Comparison of ENCODE assay signal across 14 mouse cellular contexts in the genomic region with DNA sequence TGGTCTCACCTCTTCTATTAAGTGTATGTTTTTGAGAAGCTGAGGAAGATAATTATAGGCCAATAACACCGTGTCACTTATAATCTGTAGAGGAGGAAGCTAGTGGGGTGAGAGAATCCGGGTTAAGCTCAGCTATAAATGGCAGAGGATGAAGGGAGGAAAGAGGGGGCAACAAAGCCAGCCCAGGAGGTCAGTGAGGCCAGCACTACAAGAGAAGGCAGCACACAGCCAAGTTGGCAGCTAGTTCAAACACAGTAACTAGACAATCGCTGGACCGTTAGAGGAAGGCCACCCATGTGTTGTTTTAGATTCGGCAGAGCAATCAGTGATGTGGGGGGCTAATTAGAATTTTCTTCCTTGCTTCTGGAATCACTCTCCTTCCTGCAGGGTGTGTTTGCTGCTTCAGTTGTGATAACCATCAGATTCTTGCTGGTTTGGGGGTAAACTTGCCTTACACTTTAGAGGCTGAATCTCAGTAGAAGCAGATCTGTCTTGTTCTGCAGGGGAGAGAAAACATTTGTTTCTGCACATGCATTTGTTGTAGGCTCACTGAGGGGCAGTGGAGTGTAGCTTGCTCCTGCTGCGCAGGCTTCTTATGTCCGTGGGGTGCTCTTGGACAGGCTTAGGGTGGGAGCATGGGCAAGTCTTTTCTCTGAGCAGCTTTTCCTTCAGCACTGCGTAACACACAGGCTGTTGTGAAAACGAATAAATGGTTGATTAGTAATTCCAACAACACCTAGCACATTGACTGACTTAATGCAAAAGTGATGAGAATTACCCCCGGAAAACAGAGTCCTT. TPM values are rescaled to one million over a fixed set of nuclear protein-coding genes. Genes with fewer than 3 reads are reported as not detected.
DNase-seq lines count a peak whose midpoint lies in the region; ATAC-seq and TF ChIP-seq lines count a peak whose summit lies in the region.
"Had no signal": no experiment of that assay in that cellular context is flagged by ENCODE, and none has a peak within 500 bp of the region (broad histone marks: within the 10 kb centered on the region; RNA-seq: fewer than 3 reads in every experiment).

No protein-coding gene starts in this region.

- no peaks in the 10 kb centered on the region for H3K27me3 ChIP-seq in embryonic facial prominence, embryonic 13.5 days
- H3K27me3 ChIP-seq in embryonic facial prominence, embryonic 10.5 days (replicated peaks; ENCODE audit: low read depth, poor library complexity, severe bottlenecking): no peaks in the 10 kb centered on the region
- no peaks in the 10 kb centered on the region for H3K27me3 ChIP-seq in kidney, postnatal 0 days (ENCODE audit: insufficient read depth, low read length)
- H3K27me3 ChIP-seq in kidney, adult 2 months (replicated peaks; ENCODE audit: control insufficient read depth, insufficient read depth, low read length): no peaks in the 10 kb centered on the region
- H3K27me3 ChIP-seq in neural tube, embryonic 13.5 days: no peaks in the 10 kb centered on the region
- H3K27me3 ChIP-seq: liver, embryonic 13.5 days had no signal

- H3K4me2 ChIP-seq in embryonic facial prominence, embryonic 13.5 days: no peak overlapping the region
- no peak overlapping the region for H3K4me2 ChIP-seq in kidney, postnatal 0 days (ENCODE audit: low read length)
- no peak overlapping the region for H3K4me2 ChIP-seq in neural tube, embryonic 13.5 days
- H3K4me2 ChIP-seq: heart, embryonic 11.5 days; liver, embryonic 13.5 days had no signal

- 67% methylated on average over 10 of the region's 10 CpGs for WGBS in embryonic facial prominence, embryonic 13.5 days
- WGBS in embryonic facial prominence, embryonic 10.5 days: 68% methylated on average over 10 of the region's 10 CpGs
- 36% methylated on average over 10 of the region's 10 CpGs for WGBS in kidney, postnatal 0 days
- WGBS in kidney, adult 2 months: 36% methylated on average over 10 of the region's 10 CpGs
- 61% methylated on average over 10 of the region's 10 CpGs for WGBS in neural tube, embryonic 13.5 days

- no peak overlapping the region for H3K27ac ChIP-seq in embryonic facial prominence, embryonic 13.5 days
- no peak overlapping the region for H3K27ac ChIP-seq in embryonic facial prominence, embryonic 10.5 days (replicated peaks)
- H3K27ac ChIP-seq in kidney, postnatal 0 days: no peak overlapping the region
- no peak overlapping the region for H3K27ac ChIP-seq in kidney, adult 2 months (ENCODE audit: insufficient read depth, low read depth, low read length)
- peak overlapping the region; percentile 24; the same call in 1 of the 2 replicates for H3K27ac ChIP-seq in neural tube, embryonic 13.5 days (replicated peaks)
- H3K27ac ChIP-seq: liver, embryonic 13.5 days had no signal

- no peak for DNase-seq in embryonic facial prominence, embryonic 10.5 days (ENCODE audit: low spot score)
- DNase-seq in kidney, postnatal 0 days (ENCODE audit: low spot score): peak; percentile 19
- DNase-seq in kidney, adult 2 months: no peak
- DNase-seq in neural tube, embryonic 10.5 days (ENCODE audit: extremely low spot score, low spot score): no peak
- DNase-seq: cerebellum, adult 11 months; gastrocnemius, postnatal 36 days; liver, embryonic 13.5 days; right cerebral cortex, postnatal 25 days; thymus, postnatal 36 days had no signal

- H3K9ac ChIP-seq in embryonic facial prominence, embryonic 13.5 days: 0 out of 2 replicates have a peak overlapping the region, but pooled peaks have one; percentile 32
- H3K9ac ChIP-seq in kidney, postnatal 0 days (ENCODE audit: low read depth, low read length): no peak overlapping the region
- H3K9ac ChIP-seq in neural tube, embryonic 13.5 days: no peak overlapping the region
- H3K9ac ChIP-seq: liver, embryonic 13.5 days had no signal

- H3K9me3 ChIP-seq in embryonic facial prominence, embryonic 13.5 days: no peaks in the 10 kb centered on the region
- H3K9me3 ChIP-seq in embryonic facial prominence, embryonic 10.5 days: no peaks in the 10 kb centered on the region
- H3K9me3 ChIP-seq in kidney, postnatal 0 days (replicated peaks; ENCODE audit: low read length): no peaks in the 10 kb centered on the region
- no peaks in the 10 kb centered on the region for H3K9me3 ChIP-seq in neural tube, embryonic 13.5 days
- H3K9me3 ChIP-seq: liver, embryonic 13.5 days had no signal

- H3K36me3 ChIP-seq in embryonic facial prominence, embryonic 13.5 days: no peaks in the 10 kb centered on the region
- no peaks in the 10 kb centered on the region for H3K36me3 ChIP-seq in embryonic facial prominence, embryonic 10.5 days (replicated peaks)
- no peaks in the 10 kb centered on the region for H3K36me3 ChIP-seq in kidney, postnatal 0 days (ENCODE audit: insufficient read depth, low read length)
- H3K36me3 ChIP-seq in kidney, adult 2 months (ENCODE audit: control insufficient read depth, insufficient read depth, low read length): no peaks in the 10 kb centered on the region
- H3K36me3 ChIP-seq in neural tube, embryonic 13.5 days: 0 out of 2 replicates have a peak, but pooled peaks cover 4% of the 10 kb centered on the region
- H3K36me3 ChIP-seq: liver, embryonic 13.5 days had no signal

- no peak for TF ChIP-seq POLR2A in kidney, adult 2 months (IDR thresholded peaks at IDR 0.05; ENCODE audit: low read depth, low read length)

- no peak for ATAC-seq in embryonic facial prominence, embryonic 13.5 days (ENCODE audit: insufficient number of reproducible peaks, insufficient read depth, low FRiP score, low TSS enrichment, low read depth)
- ATAC-seq in kidney, postnatal 0 days (replicated peaks; ENCODE audit: low FRiP score, low read depth): no peak
- no peak for ATAC-seq in neural tube, embryonic 13.5 days (ENCODE audit: low read depth)
- ATAC-seq in erythroid progenitor cell, adult 5-6 weeks (replicated peaks; ENCODE audit: low FRiP score, poor library complexity, severe bottlenecking): no peak
- ATAC-seq: intestine, embryonic 16.5 days had no signal

- H3K4me1 ChIP-seq in embryonic facial prominence, embryonic 13.5 days: 0 out of 2 replicates have a peak, but pooled peaks cover 6% of the 10 kb centered on the region
- peaks cover 7% of the 10 kb centered on the region for H3K4me1 ChIP-seq in embryonic facial prominence, embryonic 10.5 days
- H3K4me1 ChIP-seq in kidney, postnatal 0 days (replicated peaks; ENCODE audit: insufficient read depth, low read length): no peaks in the 10 kb centered on the region
- H3K4me1 ChIP-seq in kidney, adult 2 months (ENCODE audit: control insufficient read depth, insufficient read depth, low read length): no peaks in the 10 kb centered on the region
- H3K4me1 ChIP-seq in neural tube, embryonic 13.5 days (replicated peaks): peaks cover 10% of the 10 kb centered on the region
- H3K4me1 ChIP-seq: liver, embryonic 13.5 days had no signal

- H3K4me3 ChIP-seq in embryonic facial prominence, embryonic 13.5 days: no peak overlapping the region
- H3K4me3 ChIP-seq in embryonic facial prominence, embryonic 10.5 days: no peak overlapping the region
- H3K4me3 ChIP-seq in kidney, postnatal 0 days (replicated peaks; ENCODE audit: low read depth, low read length): no peak overlapping the region
- H3K4me3 ChIP-seq in kidney, adult 2 months (ENCODE audit: insufficient read depth, low read depth, low read length): no peak overlapping the region
- no peak overlapping the region for H3K4me3 ChIP-seq in neural tube, embryonic 13.5 days
- H3K4me3 ChIP-seq: liver, embryonic 13.5 days had no signal

- TF ChIP-seq CTCF in kidney, postnatal 0 days (IDR thresholded peaks at IDR 0.05; ENCODE audit: low read depth): no peak
- TF ChIP-seq CTCF in kidney, adult 2 months (conservative IDR thresholded peaks at IDR 0.05; ENCODE audit: insufficient read depth, insufficient read length, low read depth, low read length): no peak

RNA-seq across cellular contexts. Expression of a gene that starts 27.4 kb away (rescaled TPM):
- 1.3 and 1.4 TPM in 2 replicates for polyA plus RNA-seq in embryonic facial prominence, embryonic 13.5 days (2015; fragmentation: Nextera tagmentation; extraction: Ambion mirVana)
- 4.3 and 4.4 TPM in 2 replicates for polyA plus RNA-seq in embryonic facial prominence, embryonic 10.5 days (2016; fragmentation: Nextera tagmentation; extraction: Ambion mirVana)
- 0.11 and 0.15 TPM in 2 replicates for polyA plus RNA-seq in kidney, postnatal 0 days (2015; fragmentation: Nextera tagmentation; extraction: Ambion mirVana)
- 0.22 and 0.25 TPM in 2 replicates for polyA plus RNA-seq in kidney, adult 2 months (2012; rRNA removed)
- polyA plus RNA-seq in neural tube, embryonic 13.5 days (2015; fragmentation: Nextera tagmentation; extraction: Ambion mirVana): 27.2 and 30.0 TPM in 2 replicates
- total RNA-seq in erythroid progenitor cell, adult 5-6 weeks (2015; ENCODE audit: low replicate concordance): not detected in 2 replicates
- total RNA-seq in erythroid progenitor cell, adult 5-6 weeks (2017; ENCODE audit: low replicate concordance): not detected in 2 replicates
